Mouse (Mus musculus): Measurements from ENCODE around the gene Cdk19. TPM values are rescaled to one million over a fixed set of nuclear protein-coding genes. Genes with fewer than 3 reads are reported as not detected.

The Cdk19 gene
- polyA plus RNA-seq, 1 experiment: 13.3 TPM

GRCm38 (mm10) chr10:40467174-40467911 lies 128.0 kb downstream of the Cdk19 start:
- TF ChIP-seq POLR2A (IDR thresholded peaks at IDR 0.05; ENCODE audit: control insufficient read depth, low read depth, low read length) (no peak), CTCF (IDR thresholded peaks at IDR 0.05; ENCODE audit: control insufficient read depth, insufficient read depth, insufficient replicate concordance, low read depth, low read length) (no peak)
- Histone ChIP-seq H3K4me3 (ENCODE audit: control insufficient read depth, low read depth, low read length) (no peak overlapping the region), H3K27me3 (ENCODE audit: control insufficient read depth, insufficient read depth, low read length) (no peaks in the 10 kb centered on the region), H3K36me3 (ENCODE audit: control insufficient read depth, insufficient read depth, low read length) (peaks cover 1% of the 10 kb centered on the region; the same call in 1 of the 2 replicates), H3K27ac (ENCODE audit: control insufficient read depth, insufficient read depth, low read depth, low read length) (no peak overlapping the region), H3K4me1 (ENCODE audit: control insufficient read depth, insufficient read depth, low read length) (no peaks in the 10 kb centered on the region)

GRCm38 (mm10) chr10:40467912-40468254 lies 128.5 kb downstream of the Cdk19 start:
- Histone ChIP-seq H3K4me1 (ENCODE audit: control insufficient read depth, insufficient read depth, low read length) (no peaks in the 10 kb centered on the region), H3K27me3 (ENCODE audit: control insufficient read depth, insufficient read depth, low read length) (no peaks in the 10 kb centered on the region), H3K27ac (ENCODE audit: control insufficient read depth, insufficient read depth, low read depth, low read length) (no peak overlapping the region), H3K4me3 (ENCODE audit: control insufficient read depth, low read depth, low read length) (no peak overlapping the region), H3K36me3 (ENCODE audit: control insufficient read depth, insufficient read depth, low read length) (peaks cover 1% of the 10 kb centered on the region; the same call in 1 of the 2 replicates)
- no peak for TF ChIP-seq POLR2A (IDR thresholded peaks at IDR 0.05; ENCODE audit: control insufficient read depth, low read depth, low read length)
- no peak for TF ChIP-seq CTCF (IDR thresholded peaks at IDR 0.05; ENCODE audit: control insufficient read depth, insufficient read depth, insufficient replicate concordance, low read depth, low read length)

GRCm38 (mm10) chr10:40469145-40469544 lies 129.8 kb downstream of the Cdk19 start:
- TF ChIP-seq POLR2A (IDR thresholded peaks at IDR 0.05; ENCODE audit: control insufficient read depth, low read depth, low read length) (no peak), CTCF (IDR thresholded peaks at IDR 0.05; ENCODE audit: control insufficient read depth, insufficient read depth, insufficient replicate concordance, low read depth, low read length) (no peak)
- no peak overlapping the region for H3K4me3 ChIP-seq (ENCODE audit: control insufficient read depth, low read depth, low read length)

GRCm38 (mm10) chr10:40476535-40477285 lies 137.3 kb downstream of the Cdk19 start:
- no peak overlapping the region for H3K4me3 ChIP-seq (ENCODE audit: control insufficient read depth, low read depth, low read length)
- no peaks in the 10 kb centered on the region for H3K4me1 ChIP-seq (ENCODE audit: control insufficient read depth, insufficient read depth, low read length)
- no peak overlapping the region for H3K27ac ChIP-seq (ENCODE audit: control insufficient read depth, insufficient read depth, low read depth, low read length)
- TF ChIP-seq CTCF (IDR thresholded peaks at IDR 0.05; ENCODE audit: control insufficient read depth, insufficient read depth, insufficient replicate concordance, low read depth, low read length): no peak
- no peak for TF ChIP-seq POLR2A (IDR thresholded peaks at IDR 0.05; ENCODE audit: control insufficient read depth, low read depth, low read length)
- peaks cover 1% of the 10 kb centered on the region for H3K36me3 ChIP-seq (ENCODE audit: control insufficient read depth, insufficient read depth, low read length)
- H3K27me3 ChIP-seq (ENCODE audit: control insufficient read depth, insufficient read depth, low read length): no peaks in the 10 kb centered on the region

More at GRCm38 (mm10) chr10:40469145-40469544, 129.8 kb downstream of the Cdk19 start:
- Histone ChIP-seq H3K27me3 (ENCODE audit: control insufficient read depth, insufficient read depth, low read length) (no peaks in the 10 kb centered on the region), H3K27ac (ENCODE audit: control insufficient read depth, insufficient read depth, low read depth, low read length) (no peak overlapping the region), H3K36me3 (ENCODE audit: control insufficient read depth, insufficient read depth, low read length) (peaks cover 1% of the 10 kb centered on the region; the same call in 1 of the 2 replicates), H3K4me1 (ENCODE audit: control insufficient read depth, insufficient read depth, low read length) (no peaks in the 10 kb centered on the region)

- TF ChIP-seq CTCF (IDR thresholded peaks at IDR 0.05; ENCODE audit: control insufficient read depth, insufficient read depth, insufficient replicate concordance, low read depth, low read length): no peak
- no peak for TF ChIP-seq POLR2A (IDR thresholded peaks at IDR 0.05; ENCODE audit: control insufficient read depth, low read depth, low read length)
- no peak overlapping the region for H3K27ac ChIP-seq (ENCODE audit: control insufficient read depth, insufficient read depth, low read depth, low read length)
- H3K4me1 ChIP-seq (ENCODE audit: control insufficient read depth, insufficient read depth, low read length): no peaks in the 10 kb centered on the region
- H3K4me3 ChIP-seq (ENCODE audit: control insufficient read depth, low read depth, low read length): no peak overlapping the region
- no peaks in the 10 kb centered on the region for H3K27me3 ChIP-seq (ENCODE audit: control insufficient read depth, insufficient read depth, low read length)
- peaks cover 1% of the 10 kb centered on the region for H3K36me3 ChIP-seq (ENCODE audit: control insufficient read depth, insufficient read depth, low read length)
These were observed 138.2 kb downstream of the Cdk19 start for GRCm38 (mm10) chr10:40477426-40478075.

- TF ChIP-seq CTCF (IDR thresholded peaks at IDR 0.05; ENCODE audit: control insufficient read depth, insufficient read depth, insufficient replicate concordance, low read depth, low read length) (no peak), POLR2A (IDR thresholded peaks at IDR 0.05; ENCODE audit: control insufficient read depth, low read depth, low read length) (no peak)
- Histone ChIP-seq H3K27ac (ENCODE audit: control insufficient read depth, insufficient read depth, low read depth, low read length) (no peak overlapping the region), H3K36me3 (ENCODE audit: control insufficient read depth, insufficient read depth, low read length) (peaks cover 1% of the 10 kb centered on the region), H3K4me3 (ENCODE audit: control insufficient read depth, low read depth, low read length) (no peak overlapping the region), H3K4me1 (ENCODE audit: control insufficient read depth, insufficient read depth, low read length) (no peaks in the 10 kb centered on the region), H3K27me3 (ENCODE audit: control insufficient read depth, insufficient read depth, low read length) (no peaks in the 10 kb centered on the region)
These were observed 139.3 kb downstream of the Cdk19 start for GRCm38 (mm10) chr10:40478626-40479025.

GRCm38 (mm10) chr10:40479216-40479615 lies 139.9 kb downstream of the Cdk19 start:
- H3K4me1 ChIP-seq (ENCODE audit: control insufficient read depth, insufficient read depth, low read length): no peaks in the 10 kb centered on the region
- no peak overlapping the region for H3K27ac ChIP-seq (ENCODE audit: control insufficient read depth, insufficient read depth, low read depth, low read length)
- no peaks in the 10 kb centered on the region for H3K27me3 ChIP-seq (ENCODE audit: control insufficient read depth, insufficient read depth, low read length)
- no peak overlapping the region for H3K4me3 ChIP-seq (ENCODE audit: control insufficient read depth, low read depth, low read length)
- H3K36me3 ChIP-seq (ENCODE audit: control insufficient read depth, insufficient read depth, low read length): peaks cover 1% of the 10 kb centered on the region
- no peak for TF ChIP-seq CTCF (IDR thresholded peaks at IDR 0.05; ENCODE audit: control insufficient read depth, insufficient read depth, insufficient replicate concordance, low read depth, low read length)
- no peak for TF ChIP-seq POLR2A (IDR thresholded peaks at IDR 0.05; ENCODE audit: control insufficient read depth, low read depth, low read length)

Data from testis, adult 2 months (tissue).